Mouse (Mus musculus): Measurements from ENCODE around the gene Wnt2.

DNA sequence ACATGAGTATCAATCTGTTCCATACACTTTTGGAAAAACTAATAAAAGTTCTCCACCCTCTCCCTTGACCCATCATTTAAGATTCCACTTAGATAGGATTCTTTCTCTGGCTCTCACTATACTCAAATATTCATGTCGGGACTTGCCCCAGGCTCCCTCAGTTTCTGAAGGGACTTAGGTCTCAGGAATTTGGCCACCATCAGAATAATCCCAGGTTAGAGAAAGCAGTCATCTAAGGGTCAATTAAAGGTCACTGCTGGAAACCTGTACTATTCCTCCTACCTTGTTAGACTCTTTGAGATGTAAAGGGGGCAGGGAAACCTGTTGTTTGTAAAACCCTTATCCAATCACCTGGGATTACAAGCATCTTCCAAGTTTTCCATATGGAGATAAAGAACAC, 53.2 kb downstream of the Wnt2 start:
- no peak for TF ChIP-seq CTCF (IDR thresholded peaks at IDR 0.05; ENCODE audit: borderline replicate concordance, extremely low read depth, insufficient read depth, insufficient read length)
- TF ChIP-seq POLR2A (IDR thresholded peaks at IDR 0.05; ENCODE audit: borderline replicate concordance, extremely low read depth, insufficient read depth, insufficient read length, poor library complexity, severe bottlenecking): no peak

All from brain, embryonic 14.5 days (tissue).